Mouse (Mus musculus) adrenal gland, adult (tissue): ENCODE data around the gene Timm13.
A peak's percentile ranks its signal among the peaks of the same experiment; 100 is the strongest.

Source experiments
- DNase-seq, 2 experiments: peaks; one replicate each; pipeline ENCODE4 v3.0.0; 2022 to 2023; ENCODE audit warnings: low spot score in 1 of 2; ENCODE audit not compliant: inconsistent age in 2 of 2

Timm13 gene

DNA sequence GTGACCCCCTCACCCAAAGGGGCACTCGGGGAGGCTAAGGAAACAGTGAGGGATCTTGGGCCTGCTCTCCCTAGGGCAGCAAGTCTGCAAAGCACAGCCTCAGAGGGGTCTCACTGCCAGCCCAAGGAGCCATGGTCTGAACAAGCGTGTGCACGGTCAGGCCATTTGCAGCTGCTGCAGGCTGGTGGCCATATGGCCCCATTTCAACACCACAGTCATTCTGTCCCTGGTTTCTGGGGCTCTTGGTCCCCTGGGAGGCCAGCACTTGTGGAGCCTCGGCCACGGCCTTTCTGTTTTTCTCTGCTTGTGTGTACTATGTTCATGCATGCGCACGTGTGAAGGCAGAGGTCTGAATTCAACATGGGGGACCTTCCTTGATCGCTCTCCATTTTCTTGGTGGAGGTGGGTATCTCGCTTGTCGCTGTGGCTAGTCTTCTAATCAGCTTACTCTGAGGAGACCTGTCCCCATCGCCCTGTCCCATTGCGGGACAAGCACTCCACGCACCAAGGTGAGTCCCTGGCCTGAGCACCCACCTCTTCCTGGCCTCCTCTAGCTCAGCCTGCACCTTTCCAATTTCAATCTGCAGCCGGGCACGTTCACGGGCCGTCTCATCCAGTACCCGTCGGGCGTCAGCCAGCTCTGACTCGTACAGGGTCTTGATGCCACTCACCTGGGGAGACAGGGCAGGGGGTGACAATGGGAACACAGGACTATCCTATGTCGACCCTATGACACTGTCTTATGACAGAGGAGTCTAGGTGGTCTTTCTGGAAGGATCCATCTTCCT is 8.8 kb upstream of the Timm13 start:
- peak in 1 of 2 experiments; percentile 23 for DNase-seq

DNA sequence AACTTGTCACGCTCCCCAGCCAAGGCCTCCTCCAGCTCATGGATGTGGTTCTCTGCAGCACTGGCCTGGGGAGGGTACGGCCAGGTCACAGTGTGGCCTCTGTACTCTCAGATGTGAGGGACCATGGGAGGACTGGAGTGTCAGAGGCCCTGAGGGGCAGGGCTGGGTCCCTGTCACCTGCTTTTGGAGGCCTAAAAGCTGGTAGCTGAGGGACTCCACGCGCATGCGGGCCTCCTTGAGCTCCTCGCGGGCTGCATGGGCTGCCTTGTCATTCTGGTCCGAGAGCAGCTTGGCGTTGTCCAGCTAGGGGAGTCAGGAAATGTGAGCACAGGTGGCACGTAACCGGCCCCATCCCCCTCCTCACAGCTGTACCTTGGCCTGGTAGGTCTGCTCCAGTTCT is 3.9 kb upstream of the Timm13 start:
- DNase-seq, result no peak

DNA sequence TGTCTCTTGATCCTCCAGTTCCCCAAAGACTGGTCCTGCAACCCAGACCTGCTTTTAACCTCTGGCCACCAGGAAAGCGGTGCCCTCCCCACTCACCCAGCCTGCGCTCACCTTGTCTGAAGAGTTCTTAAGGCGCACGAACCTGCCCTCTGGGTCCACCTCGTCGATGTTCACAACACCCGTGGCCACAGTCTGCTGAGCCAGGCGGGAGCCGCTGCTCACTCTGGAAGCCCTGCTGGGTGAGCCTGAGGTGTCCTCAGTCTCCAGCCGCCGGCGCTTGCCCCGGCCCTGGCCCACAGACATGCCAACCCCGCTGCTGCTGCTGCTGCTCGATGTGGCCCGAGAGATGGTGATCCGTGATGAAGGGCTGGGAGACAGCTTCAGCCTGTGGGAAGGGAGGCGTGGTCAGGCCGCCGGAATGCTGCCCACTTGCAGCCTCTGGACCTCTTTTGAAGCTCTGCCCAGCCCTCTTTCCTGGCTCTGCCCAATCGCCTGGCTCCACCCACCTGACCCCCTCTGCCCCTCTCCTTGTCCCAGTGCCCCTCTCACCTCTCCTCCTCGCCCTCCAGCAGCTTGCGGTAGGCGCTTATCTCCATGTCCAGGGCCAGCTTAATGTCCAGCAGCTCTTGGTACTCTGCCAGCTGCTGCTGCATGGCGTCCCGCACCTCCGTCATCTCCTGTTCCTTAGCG is 3.4 kb upstream of the Timm13 start:
- DNase-seq, result peak; percentile 64 to 65

DNA sequence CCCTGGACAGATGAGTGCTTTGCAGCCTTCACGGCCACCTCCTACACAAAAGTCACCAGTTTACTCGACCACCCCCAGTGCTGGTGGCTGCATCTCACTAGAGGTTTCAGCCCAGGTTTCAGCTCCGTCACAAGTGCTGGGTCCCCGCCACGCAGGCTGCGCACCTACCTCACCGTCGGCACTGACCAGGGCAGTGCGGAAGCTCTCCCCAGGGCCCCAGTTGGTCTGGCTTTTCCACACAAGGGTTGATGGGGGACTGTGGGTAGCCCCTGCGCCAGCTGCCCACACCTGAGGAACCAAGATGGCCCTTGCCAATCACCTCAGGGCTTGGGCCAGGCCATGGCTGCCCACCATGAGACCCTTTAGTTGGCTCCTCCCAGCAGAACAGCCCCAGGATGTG is 2.5 kb upstream of the Timm13 start:
- peak in 1 of 2 experiments; percentile 42 for DNase-seq

- DNase-seq, result no peak
Measured at GRCm38 (mm10) chr10:80902273-80902940, 1.6 kb upstream of the Timm13 start.

GRCm38 (mm10) chr10:80901409-80902272 is 872 bp upstream of the Timm13 start:
- DNase-seq, result peak; percentile 55 to 70

GRCm38 (mm10) chr10:80899591-80900317 is 1.0 kb downstream of the Timm13 start:
- DNase-seq, result peak in 1 of 2 experiments; percentile 51

DNA sequence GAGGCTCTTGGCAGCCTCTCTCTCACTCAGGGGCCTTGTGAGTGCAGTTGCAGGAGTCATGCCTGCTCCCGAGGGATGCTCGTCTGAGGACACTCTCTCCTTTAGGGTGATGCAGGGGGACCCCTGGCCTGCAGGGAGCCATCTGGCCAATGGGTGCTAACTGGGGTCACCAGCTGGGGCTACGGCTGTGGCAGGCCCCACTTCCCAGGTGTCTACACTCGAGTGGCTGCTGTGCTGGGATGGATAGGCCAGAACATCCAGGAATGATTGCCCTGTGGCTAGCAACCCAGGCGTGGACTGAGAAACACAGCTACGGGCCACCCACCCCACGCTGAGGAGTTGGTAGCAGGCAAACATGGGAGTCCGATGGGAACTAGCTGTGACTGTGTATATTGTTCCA is 1.7 kb downstream of the Timm13 start:
- DNase-seq, result peak in 1 of 2 experiments; percentile 57

GRCm38 (mm10) chr10:80897861-80898510 is 2.8 kb downstream of the Timm13 start:
- DNase-seq, result peak in 1 of 2 experiments; percentile 64

DNA sequence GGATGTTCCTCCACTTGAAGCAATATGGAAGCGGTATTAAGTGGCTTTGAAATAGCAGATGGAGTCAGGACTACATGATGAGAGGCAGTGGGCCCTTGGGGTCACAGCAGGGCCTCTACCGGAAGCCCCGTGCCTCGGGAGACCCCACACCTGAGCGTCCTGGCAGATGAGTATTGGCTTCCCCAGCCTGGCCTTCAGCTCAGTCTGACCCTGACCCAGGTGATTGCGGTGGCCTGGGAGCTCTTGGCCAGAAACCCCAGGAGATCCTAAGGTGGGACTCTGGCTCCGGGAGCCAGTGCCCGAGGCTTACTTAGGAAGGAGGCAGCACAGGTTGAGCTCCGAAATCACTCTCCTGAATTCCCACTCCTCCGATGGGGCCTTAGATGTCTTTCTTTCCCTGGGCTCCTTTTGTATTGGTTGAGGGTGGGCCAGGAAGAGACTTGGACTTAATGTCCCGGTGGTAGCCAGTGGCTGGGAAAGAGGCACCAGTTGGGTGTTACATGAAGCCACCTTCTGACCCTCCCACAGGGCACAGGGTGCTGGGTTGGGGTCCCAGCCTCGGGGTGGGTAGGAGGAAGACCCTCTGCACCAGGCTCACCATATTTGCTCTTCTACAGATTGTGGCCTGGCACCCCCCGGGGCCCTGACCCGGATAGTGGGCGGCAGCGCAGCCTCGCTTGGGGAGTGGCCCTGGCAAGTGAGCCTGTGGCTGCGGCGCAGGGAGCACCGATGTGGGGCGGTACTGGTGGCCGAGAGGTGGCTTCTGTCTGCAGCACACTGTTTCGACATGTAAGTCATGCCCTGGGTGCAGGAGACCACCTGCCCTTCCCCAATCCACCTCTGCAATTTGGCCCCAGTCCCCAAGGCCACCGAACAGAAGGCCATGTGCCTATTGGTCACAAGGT is 3.9 kb downstream of the Timm13 start:
- DNase-seq, result no peak

- no peak for DNase-seq
Measured at GRCm38 (mm10) chr10:80895697-80896096, 5.1 kb downstream of the Timm13 start.

- no peak for DNase-seq
Measured at GRCm38 (mm10) chr10:80895100-80895499, 5.7 kb downstream of the Timm13 start.

DNA sequence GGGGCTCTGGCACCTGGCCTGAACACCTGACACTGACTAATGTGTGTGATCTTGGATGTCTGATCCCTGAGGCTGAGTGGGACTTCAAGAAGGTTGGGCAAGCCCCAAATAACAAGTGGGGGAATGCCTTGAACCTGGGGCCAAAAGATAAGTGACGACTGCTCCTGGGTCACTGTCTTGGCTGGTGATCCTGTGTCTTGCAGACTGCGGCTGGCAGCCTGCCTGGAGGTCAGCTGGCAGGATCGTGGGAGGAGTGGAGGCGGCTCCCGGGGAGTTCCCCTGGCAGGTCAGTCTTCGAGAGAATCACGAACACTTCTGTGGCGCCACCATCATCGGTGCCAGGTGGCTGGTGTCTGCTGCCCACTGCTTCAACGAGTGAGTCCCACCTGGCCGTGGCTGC is 13.6 kb downstream of the Timm13 start:
- DNase-seq, result peak; percentile 86 to 93

DNA sequence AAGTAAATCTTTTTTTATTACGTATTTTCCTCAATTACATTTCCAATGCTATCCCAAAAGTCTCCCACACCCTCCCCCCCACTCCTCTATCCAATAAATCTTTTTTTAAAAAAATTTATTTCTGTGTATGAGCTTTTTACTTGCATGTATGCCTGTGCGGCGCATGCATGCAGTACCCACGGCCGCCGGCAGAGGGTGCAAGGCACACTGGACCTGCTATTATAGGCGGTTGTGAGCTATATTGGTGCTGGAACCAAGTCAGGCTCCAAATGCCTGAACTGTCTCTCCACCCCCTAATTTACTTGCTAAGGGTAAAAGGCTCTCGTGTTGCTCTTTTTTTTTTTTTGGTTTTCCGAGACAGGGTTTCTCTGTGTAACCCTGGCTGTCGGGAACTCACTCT is 19.5 kb downstream of the Timm13 start:
- DNase-seq, result peak; percentile 72 to 90

- no peak for DNase-seq
Measured at GRCm38 (mm10) chr10:80880901-80881300, 19.9 kb downstream of the Timm13 start.

- DNase-seq, result peak; percentile 70 to 89
Measured at GRCm38 (mm10) chr10:80880131-80880641, 20.6 kb downstream of the Timm13 start.

DNA sequence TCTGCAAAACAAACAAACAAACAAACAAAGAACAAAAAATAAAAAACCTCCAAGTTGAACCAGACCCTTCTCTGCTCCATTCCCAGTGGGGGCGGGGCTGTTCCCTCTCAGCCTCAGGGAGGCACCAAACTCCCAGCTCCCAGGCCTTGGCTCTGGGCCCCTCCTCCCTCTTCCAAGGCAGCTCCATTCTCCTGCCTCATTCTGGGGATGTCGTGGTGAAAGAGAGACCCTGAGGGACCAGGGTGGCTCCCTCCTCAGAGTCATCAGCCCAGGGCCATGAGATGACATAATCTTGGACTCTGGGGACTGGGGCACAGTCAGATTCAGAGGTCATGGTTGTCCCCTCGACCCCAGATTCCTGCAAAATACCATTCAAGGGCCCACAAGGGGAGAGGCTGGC is 24.2 kb downstream of the Timm13 start:
- DNase-seq, result peak in 1 of 2 experiments; percentile 52

- peak; percentile 45 to 85 for DNase-seq
Measured at GRCm38 (mm10) chr10:80876028-80876427, 24.7 kb downstream of the Timm13 start.
